Mouse (Mus musculus) activated CD4-positive, CD25-positive, alpha-beta regulatory T cell, adult 4 months (primary cell): ENCODE measurements around the gene Gm4756. TPM values are rescaled to one million over a fixed set of nuclear protein-coding genes. Genes with fewer than 3 reads are reported as not detected.

Experiments used
- polyA plus RNA-seq, 2 experiments: library from polyadenylated mRNA; unstranded; fragments of 100-300 nt; shearing (Covaris generic); gene quantifications; one replicate each; pipeline ENCODE4 v1.2.1; 2017

Gene Gm4756
- polyA plus RNA-seq, 2 experiments from 2014 or later: not detected

Other genes with a start within 250 kb of the Gm4756 start
- under 1 TPM in 1 of 2 experiments, not detected in 1; 0.12 TPM for gene Rtn1, start 240.6 kb downstream of the Gm4756 start, polyA plus RNA-seq
- not detected for gene Lrrc9, start 207.8 kb downstream of the Gm4756 start, polyA plus RNA-seq
- 1 to 10 TPM; 3.6 to 3.7 TPM for gene Pcnx4, start 113.3 kb downstream of the Gm4756 start, polyA plus RNA-seq
- 10 to 100 TPM; 87.4 to 88.7 TPM for gene Dhrs7, start 15.2 kb upstream of the Gm4756 start, polyA plus RNA-seq
- gene Ppm1a, start 107.8 kb upstream of the Gm4756 start, polyA plus RNA-seq: 10 to 100 TPM; 18.6 to 31.9 TPM